Mouse (Mus musculus) myocyte (in vitro differentiated cells): Measurements from ENCODE around the gene Cdca5. TPM values are rescaled to one million over a fixed set of nuclear protein-coding genes. Genes with fewer than 3 reads are reported as not detected.
A peak's percentile ranks its signal among the peaks of the same experiment; 100 is the strongest.

Source experiments
- H3K27me3 ChIP-seq: one replicate; pipeline ENCODE4 v1.6.1; 2011; ENCODE audit not compliant: control insufficient read depth, insufficient read depth, insufficient read length
- H3K36me3 ChIP-seq: one replicate; pipeline ENCODE4 v1.6.1; 2011; ENCODE audit not compliant: control insufficient read depth, insufficient read depth
- H3K4me2 ChIP-seq: one replicate; pipeline ENCODE4 v1.6.1; 2011; ENCODE audit warnings: low read depth, control low read depth
- H3K4me3 ChIP-seq: one replicate; pipeline ENCODE4 v1.5.1; 2011; ENCODE audit warnings: mild to moderate bottlenecking, control low read depth, moderate library complexity
- H3K79me2 ChIP-seq: one replicate; pipeline ENCODE4 v1.6.1; 2011; ENCODE audit not compliant: control insufficient read depth, insufficient read depth
- H3ac ChIP-seq: one replicate; pipeline ENCODE4 v1.6.1; 2011; ENCODE audit not compliant: control insufficient read depth, insufficient read length
- CEBPB ChIP-seq: IDR thresholded peaks from 2 replicates; pipeline ENCODE4 v1.6.1; 2011; ENCODE audit warnings: mild to moderate bottlenecking, moderate library complexity; ENCODE audit not compliant: poor library complexity, insufficient read depth, severe bottlenecking
- E2F4 ChIP-seq: IDR thresholded peaks from one replicate; pipeline ENCODE4 v1.6.1; 2011; ENCODE audit warnings: mild to moderate bottlenecking, control low read depth, moderate library complexity; ENCODE audit not compliant: insufficient read depth
- MAX ChIP-seq: IDR thresholded peaks from one replicate; pipeline ENCODE4 v1.6.1; 2011; ENCODE audit warnings: low read depth, mild to moderate bottlenecking, control low read depth
- MYOD1 ChIP-seq, 3 experiments: IDR thresholded peaks; one replicate each; pipeline ENCODE4 v1.6.1; 2011; ENCODE audit warnings: control low read depth in 2 of 3, low read depth in 2 of 3, mild to moderate bottlenecking in 2 of 3, moderate library complexity in 1 of 3; ENCODE audit not compliant: insufficient read length in 2 of 3, control insufficient read depth in 1 of 3
- MYOG ChIP-seq, 3 experiments: IDR thresholded peaks; one replicate each; pipeline ENCODE4 v1.6.1; 2011; ENCODE audit warnings: control low read depth in 2 of 3, low read depth in 2 of 3, mild to moderate bottlenecking in 2 of 3; ENCODE audit not compliant: insufficient read length in 2 of 3, control insufficient read depth in 1 of 3, insufficient read depth in 1 of 3
- POLR2A ChIP-seq: IDR thresholded peaks from one replicate; pipeline ENCODE4 v1.6.1; 2011; ENCODE audit warnings: low read depth, mild to moderate bottlenecking, control low read depth, moderate library complexity; ENCODE audit not compliant: insufficient read length
- POLR2AphosphoS2 ChIP-seq: IDR thresholded peaks from one replicate; pipeline ENCODE4 v1.6.1; 2011; ENCODE audit warnings: low read depth, control low read depth; ENCODE audit not compliant: insufficient read length
- REST ChIP-seq: IDR thresholded peaks from one replicate; pipeline ENCODE4 v1.6.1; 2011; ENCODE audit warnings: mild to moderate bottlenecking, control low read depth, moderate library complexity; ENCODE audit not compliant: insufficient read depth, insufficient read length
- SRF ChIP-seq: IDR thresholded peaks from one replicate; pipeline ENCODE4 v1.6.1; 2011; ENCODE audit warnings: low read depth; ENCODE audit not compliant: control insufficient read depth, insufficient read length
- TCF12 ChIP-seq: IDR thresholded peaks from one replicate; pipeline ENCODE4 v1.6.1; 2011; ENCODE audit warnings: mild to moderate bottlenecking, control low read depth; ENCODE audit not compliant: poor library complexity, insufficient read depth, severe bottlenecking
- TCF3 ChIP-seq: IDR thresholded peaks from one replicate; pipeline ENCODE4 v1.6.1; 2011; ENCODE audit warnings: low read depth, control low read depth; ENCODE audit not compliant: insufficient read length
- USF1 ChIP-seq: IDR thresholded peaks from one replicate; pipeline ENCODE4 v1.6.1; 2011; ENCODE audit warnings: low read depth, mild to moderate bottlenecking, control low read depth, moderate library complexity
- polyA plus RNA-seq: library from polyadenylated mRNA; unstranded; fragments of >200 nt; fragmentation: generic; extraction: Trizol; gene quantifications from one replicate; pipeline ENCODE4 v1.2.1, GENCODE M21; 2012; ENCODE audit warnings: missing spikeins

Gene Cdca5
- polyA plus RNA-seq, 1 experiment = 7.7 TPM

DNA sequence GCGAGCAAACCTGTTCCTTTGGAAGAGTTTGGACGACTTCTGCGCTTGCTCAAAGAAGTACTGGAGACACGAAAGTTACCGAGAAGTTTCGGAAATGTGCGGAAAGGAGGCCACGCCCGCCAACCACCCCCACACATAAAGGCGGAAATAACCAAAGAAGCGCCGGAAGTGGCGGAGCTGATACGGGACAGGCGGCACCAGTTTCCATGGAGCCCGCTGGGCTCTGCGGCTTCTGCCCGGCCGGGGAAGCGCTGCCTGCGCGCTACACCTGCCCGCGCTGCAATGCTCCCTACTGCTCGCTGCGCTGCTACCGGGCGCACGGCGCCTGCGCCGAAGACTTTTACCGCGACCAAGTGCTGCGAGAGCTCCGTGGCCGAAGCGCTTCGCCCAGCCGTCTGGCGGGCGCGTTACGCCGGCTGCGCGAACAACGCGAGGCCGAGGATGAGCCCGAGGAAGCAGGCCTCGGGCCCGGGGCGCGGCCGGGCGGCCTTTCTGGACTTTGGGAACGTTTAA is 23.7 kb upstream of the Cdca5 start, which contains the start of gene Znhit2:
Gene Znhit2, plus strand, starts transcription at position 172 of the 513 bp plus-strand sequence.
- H3ac ChIP-seq = peak within 1 kb of the TSS; percentile 72
- H3K36me3 ChIP-seq = peaks cover 7% of the 10 kb centered on the region
- H3K4me3 ChIP-seq = peak within 1 kb of the TSS; percentile 51
- peaks cover 48% of the 10 kb centered on the region for H3K79me2 ChIP-seq
- no peaks in the 10 kb centered on the region for H3K27me3 ChIP-seq
- TF ChIP-seq TCF3 (no peak), MYOD1 (IDR thresholded peaks at IDR 0.05; ENCODE audit: control insufficient read depth in 1 of 3, insufficient read length in 2 of 3, low read depth in 2 of 3) (peak in 2 of 3 experiments; percentile 18 to 74), MYOG (IDR thresholded peaks at IDR 0.05; ENCODE audit: control insufficient read depth in 1 of 3, insufficient read depth in 1 of 3, insufficient read length in 2 of 3, low read depth in 2 of 3) (peak in 2 of 3 experiments; percentile 44 to 48), USF1 (no peak), TCF12 (no peak), POLR2AphosphoS2 (peak; percentile 79), E2F4 (no peak), SRF (no peak), MAX (no peak), REST (no peak), CEBPB (no peak), POLR2A (peak; percentile 73)
- H3K4me2 ChIP-seq = peak within 1 kb of the TSS; percentile 92

DNA sequence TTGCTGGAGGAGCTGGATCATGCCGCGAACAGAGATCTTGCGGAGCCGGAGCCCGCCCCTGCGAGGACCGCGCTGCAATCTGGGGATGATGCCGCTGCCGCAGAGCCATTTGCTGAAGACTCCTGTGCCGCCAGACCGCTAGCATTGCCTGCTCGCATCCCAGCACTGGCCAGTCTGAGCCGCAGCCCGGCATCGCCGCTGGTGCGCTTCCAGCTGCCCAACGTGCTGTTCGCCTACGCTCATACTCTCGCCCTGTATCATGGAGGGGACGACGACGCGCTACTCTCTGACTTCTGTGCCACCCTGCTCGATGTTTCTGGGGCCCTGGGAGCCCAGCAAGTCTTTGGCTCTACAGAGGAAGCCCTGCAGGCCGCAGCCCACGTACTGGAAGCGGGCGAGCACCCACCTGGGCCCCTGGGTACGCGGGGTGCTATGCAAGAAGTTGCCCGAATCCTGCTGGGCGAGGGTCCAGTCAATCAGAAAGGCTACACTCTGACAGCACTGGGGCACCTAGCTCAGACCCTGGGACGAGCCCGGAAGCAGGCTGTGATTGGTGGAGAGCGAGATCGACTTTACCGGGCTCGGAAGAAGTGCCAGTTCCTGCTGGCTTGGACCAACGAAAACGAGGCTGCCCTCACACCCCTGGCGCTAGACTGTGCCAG is 23.0 kb upstream of the Cdca5 start:
- no peaks in the 10 kb centered on the region for H3K27me3 ChIP-seq
- peaks cover 45% of the 10 kb centered on the region for H3K79me2 ChIP-seq
- peak overlapping the region; percentile 72 for H3ac ChIP-seq
- H3K4me2 ChIP-seq = peak overlapping the region; percentile 92
- TF ChIP-seq CEBPB = no peak
- TF ChIP-seq MYOD1 (IDR thresholded peaks at IDR 0.05; ENCODE audit: control insufficient read depth in 1 of 3, insufficient read length in 2 of 3, low read depth in 2 of 3) = peak in 1 of 3 experiments; percentile 54
- peak; percentile 62 for TF ChIP-seq POLR2AphosphoS2
- peak; percentile 62 for TF ChIP-seq POLR2A
- H3K4me3 ChIP-seq = peak overlapping the region; percentile 51
- H3K36me3 ChIP-seq = peaks cover 7% of the 10 kb centered on the region

DNA sequence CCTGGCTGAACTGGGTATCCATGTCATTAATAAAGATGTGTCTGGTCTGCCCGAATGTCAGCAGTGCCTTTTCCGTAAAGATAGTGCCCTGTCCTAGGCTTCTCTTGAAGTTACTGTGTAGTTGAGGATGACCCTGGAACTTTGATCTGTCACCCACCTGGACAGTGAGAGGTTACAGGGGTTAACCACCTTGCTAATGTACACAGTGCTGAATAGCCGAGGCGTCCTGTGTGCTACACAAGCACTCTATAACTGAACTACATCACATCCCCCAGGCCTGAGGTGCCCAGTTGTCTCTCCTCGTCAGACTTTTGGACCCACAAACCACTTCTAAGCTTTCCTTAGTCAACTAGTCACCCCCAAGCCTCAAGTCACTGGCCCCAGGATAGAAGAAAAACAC is 22.4 kb upstream of the Cdca5 start:
- TF ChIP-seq TCF12 = no peak
- TF ChIP-seq SRF = no peak
- TF ChIP-seq POLR2A = no peak
- TF ChIP-seq MAX = no peak
- no peaks in the 10 kb centered on the region for H3K27me3 ChIP-seq
- H3ac ChIP-seq = peak overlapping the region; percentile 72
- H3K79me2 ChIP-seq = peaks cover 39% of the 10 kb centered on the region
- H3K4me2 ChIP-seq = peak overlapping the region; percentile 92
- H3K36me3 ChIP-seq = peaks cover 7% of the 10 kb centered on the region
- H3K4me3 ChIP-seq = peak overlapping the region; percentile 51

DNA sequence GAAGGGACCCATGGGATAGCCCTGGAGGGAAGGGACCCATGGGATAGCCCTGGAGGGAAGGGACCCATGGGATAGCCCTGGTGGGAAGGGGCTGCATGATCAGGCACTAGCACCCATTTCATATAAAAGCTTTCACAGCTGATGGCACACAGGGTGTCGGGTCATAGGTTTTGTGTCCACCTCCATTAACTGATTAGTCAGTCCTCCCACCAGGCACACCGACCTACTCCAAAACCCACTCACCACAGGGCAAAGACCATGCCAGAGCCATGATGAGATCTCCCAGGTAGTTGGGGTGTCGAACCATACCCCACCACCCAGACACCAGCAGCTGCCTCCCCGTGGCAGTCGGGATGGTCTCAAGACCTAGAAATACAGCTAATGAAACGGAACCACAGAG is 21.7 kb upstream of the Cdca5 start:
- no peak overlapping the region for H3ac ChIP-seq
- peaks cover 34% of the 10 kb centered on the region for H3K79me2 ChIP-seq
- peak overlapping the region; percentile 51 for H3K4me3 ChIP-seq
- TF ChIP-seq E2F4 = no peak
- TF ChIP-seq USF1 = no peak
- no peak for TF ChIP-seq SRF
- TF ChIP-seq MYOG (IDR thresholded peaks at IDR 0.05; ENCODE audit: control insufficient read depth in 1 of 3, insufficient read depth in 1 of 3, insufficient read length in 2 of 3, low read depth in 2 of 3) = no peak
- TF ChIP-seq POLR2AphosphoS2 = peak; percentile 50
- H3K4me2 ChIP-seq = no peak overlapping the region
- no peaks in the 10 kb centered on the region for H3K27me3 ChIP-seq
- peaks cover 7% of the 10 kb centered on the region for H3K36me3 ChIP-seq

DNA sequence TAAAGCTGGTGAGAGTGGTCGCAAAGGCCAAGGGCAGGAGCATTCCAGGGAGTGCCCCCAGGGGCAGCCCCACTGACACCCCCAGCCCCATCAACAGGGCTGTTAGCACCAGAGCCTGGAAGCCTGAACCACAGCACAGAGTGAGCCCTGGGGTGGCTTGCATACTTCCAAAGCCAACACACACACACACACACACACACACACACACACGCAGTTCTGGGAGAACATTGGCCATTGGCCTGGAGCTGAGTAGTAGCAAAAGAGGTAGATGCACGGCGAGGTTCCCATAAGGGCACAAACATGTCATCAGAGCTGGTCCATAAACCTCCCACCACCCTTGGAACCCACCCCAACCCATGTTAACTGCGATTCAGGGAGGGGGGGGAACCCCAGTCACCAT is 18.2 kb upstream of the Cdca5 start:
- peak overlapping the region; percentile 99 for H3K4me2 ChIP-seq
- H3K79me2 ChIP-seq = peaks cover 23% of the 10 kb centered on the region
- peak overlapping the region; percentile 41 for H3K4me3 ChIP-seq
- no peaks in the 10 kb centered on the region for H3K36me3 ChIP-seq
- TF ChIP-seq MYOD1 (IDR thresholded peaks at IDR 0.05; ENCODE audit: control insufficient read depth in 1 of 3, insufficient read length in 2 of 3, low read depth in 2 of 3) (no peak), SRF (no peak), E2F4 (no peak), POLR2A (no peak), POLR2AphosphoS2 (no peak)
- peak overlapping the region; percentile 17 for H3ac ChIP-seq
- H3K27me3 ChIP-seq = no peaks in the 10 kb centered on the region
